Mouse (Mus musculus) layer of hippocampus, adult 2 months (tissue): ENCODE results near the gene Sema3b. TPM values are rescaled to one million over a fixed set of nuclear protein-coding genes. Genes with fewer than 3 reads are reported as not detected.
A peak's percentile ranks its signal among the peaks of the same experiment; 100 is the strongest.

Experiments
- DNase-seq, 2 experiments: peaks; one replicate each; pipeline ENCODE4 v3.0.0; 2022; ENCODE audit warnings: low spot score in 2 of 2
- H3K27ac ChIP-seq: fragments of 200-600 bp; 2 replicates; pipeline ENCODE4 v1.8.1; 2022
- H3K4me3 ChIP-seq: fragments of 200-600 bp; 2 replicates; pipeline ENCODE4 v1.8.1; 2022; ENCODE audit warnings: mild to moderate bottlenecking
- CTCF ChIP-seq: fragments of 200-600 bp; conservative IDR thresholded peaks from 2 replicates; pipeline ENCODE4 v1.8.1; 2022; ENCODE audit warnings: antibody characterized with exemption, mild to moderate bottlenecking, moderate library complexity
- total RNA-seq, 2 experiments: library from RNA; stranded (reverse); gene quantifications; 2 replicates each; pipeline ENCODE4 v1.2.3; 2021

Gene Sema3b
- total RNA-seq, 2 experiments from 2014 or later = 1.9 to 2.2 TPM

- no peak for TF ChIP-seq CTCF
- Histone ChIP-seq H3K27ac (peak overlapping the region; percentile 76), H3K4me3 (peak overlapping the region; percentile 74)
- peak in 1 of 2 experiments; percentile 31 for DNase-seq
Measured at GRCm38 (mm10) chr9:107587833-107588639, 21.0 kb downstream of the Sema3b start.

- H3K27ac ChIP-seq = peak within 1 kb of the TSS; percentile 76
- no peak for TF ChIP-seq CTCF
Measured at GRCm38 (mm10) chr9:107586974-107587832, 21.8 kb downstream of the Sema3b start, which contains the start of gene Ifrd2. Gene Ifrd2, plus strand, starts transcription at chr9:107587642.

GRCm38 (mm10) chr9:107586504-107586903 is 22.5 kb downstream of the Sema3b start:
- Histone ChIP-seq H3K4me3 (no peak overlapping the region), H3K27ac (no peak overlapping the region)
- no peak for DNase-seq
- no peak for TF ChIP-seq CTCF

More at GRCm38 (mm10) chr9:107586974-107587832, 21.8 kb downstream of the Sema3b start, which contains the start of gene Ifrd2:
- peak within 1 kb of the TSS; percentile 74 for H3K4me3 ChIP-seq
- DNase-seq = peak; percentile 95 to 99

- DNase-seq = no peak
- TF ChIP-seq CTCF = no peak
Measured at GRCm38 (mm10) chr9:107583174-107583573, 25.9 kb downstream of the Sema3b start.

GRCm38 (mm10) chr9:107582509-107583062 is 26.4 kb downstream of the Sema3b start:
- no peak for TF ChIP-seq CTCF

More at GRCm38 (mm10) chr9:107583174-107583573, 25.9 kb downstream of the Sema3b start:
- Histone ChIP-seq H3K27ac (no peak overlapping the region), H3K4me3 (no peak overlapping the region)

GRCm38 (mm10) chr9:107581584-107581983 is 27.4 kb downstream of the Sema3b start:
- TF ChIP-seq CTCF = no peak
- DNase-seq = no peak
- H3K27ac ChIP-seq = no peak overlapping the region
- H3K4me3 ChIP-seq = peak overlapping the region; percentile 72; the same call in 1 of the 2 replicates

More at GRCm38 (mm10) chr9:107582509-107583062, 26.4 kb downstream of the Sema3b start:
- DNase-seq = no peak
- no peak overlapping the region for H3K4me3 ChIP-seq
- no peak overlapping the region for H3K27ac ChIP-seq

- Histone ChIP-seq H3K4me3 (peak within 1 kb of the TSS; percentile 72), H3K27ac (peak within 1 kb of the TSS; percentile 92)
- DNase-seq = peak; percentile 85 to 93
- TF ChIP-seq CTCF = no peak
Measured at GRCm38 (mm10) chr9:107580501-107581317, 28.3 kb downstream of the Sema3b start, which contains the start of gene Hyal3. Gene Hyal3, plus strand, starts transcription at chr9:107580818.

- Histone ChIP-seq H3K27ac (peak overlapping the region; percentile 92), H3K4me3 (no peak overlapping the region)
- peak in 1 of 2 experiments; percentile 33 for DNase-seq
- TF ChIP-seq CTCF = no peak
Measured at GRCm38 (mm10) chr9:107579023-107579900, 29.8 kb downstream of the Sema3b start.

- Histone ChIP-seq H3K27ac (peak within 1 kb of the TSS; percentile 92), H3K4me3 (no peak within 1 kb of the TSS)
- no peak for DNase-seq
- no peak for TF ChIP-seq CTCF
Measured at GRCm38 (mm10) chr9:107578587-107578986, 30.4 kb downstream of the Sema3b start, which contains the start of gene Naa80. Gene Naa80, plus strand, starts transcription at chr9:107578887.

GRCm38 (mm10) chr9:107577871-107578270 is 31.2 kb downstream of the Sema3b start:
- no peak overlapping the region for H3K4me3 ChIP-seq
- TF ChIP-seq CTCF = no peak
- peak overlapping the region; percentile 15; the same call in 1 of the 2 replicates for H3K27ac ChIP-seq
- DNase-seq = no peak
